Mouse (Mus musculus) neural tube, embryonic 15.5 days (tissue): ENCODE results near the gene Klk1b22. TPM values are rescaled to one million over a fixed set of nuclear protein-coding genes. Genes with fewer than 3 reads are reported as not detected.
"Not testable (repeated sequence)": the region's sequence is repeated elsewhere in the genome, so short reads cannot be mapped to it uniquely, and the experiment has no call there.

ENCODE experiments used
- ATAC-seq: fragments of 200-750 bp; cut with Nextera tagmentation; 2 replicates; pipeline ENCODE4 v1.8.0; 2017; ENCODE audit warnings: mild to moderate bottlenecking, moderate TSS enrichment, moderate library complexity; ENCODE audit not compliant: low FRiP score
- H3K27ac ChIP-seq: fragments of 300-500 bp; sonication (generic); replicated peaks from 2 replicates; pipeline ENCODE4 v1.5.1; 2015; ENCODE audit warnings: mild to moderate bottlenecking, inconsistent platforms
- H3K27me3 ChIP-seq: fragments of 300-500 bp; sonication (generic); replicated peaks from 2 replicates; pipeline ENCODE4 v1.6.1; 2015; ENCODE audit warnings: inconsistent platforms
- H3K36me3 ChIP-seq: fragments of 300-500 bp; sonication (generic); 2 replicates; pipeline ENCODE4 v1.6.1; 2015; ENCODE audit warnings: inconsistent platforms
- H3K4me1 ChIP-seq: fragments of 300-500 bp; sonication (generic); 2 replicates; pipeline ENCODE4 v1.6.1; 2015; ENCODE audit warnings: inconsistent platforms
- H3K4me2 ChIP-seq: fragments of 300-500 bp; sonication (generic); 2 replicates; pipeline ENCODE4 v1.6.1; 2015; ENCODE audit warnings: inconsistent platforms, mild to moderate bottlenecking, moderate library complexity
- H3K4me3 ChIP-seq: fragments of 300-500 bp; sonication (generic); replicated peaks from 2 replicates; pipeline ENCODE4 v1.5.1; 2015; ENCODE audit warnings: mild to moderate bottlenecking, inconsistent platforms
- H3K9ac ChIP-seq: fragments of 300-500 bp; sonication (generic); replicated peaks from 2 replicates; pipeline ENCODE4 v1.6.1; 2015; ENCODE audit warnings: mild to moderate bottlenecking, inconsistent platforms
- H3K9me3 ChIP-seq: fragments of 300-500 bp; sonication (generic); replicated peaks from 2 replicates; pipeline ENCODE4 v1.6.1; 2016; ENCODE audit warnings: inconsistent platforms
- WGBS: fragments of 180-500 bp; shearing (Covaris S2); methylation state at CpG from one replicate; pipeline ENCODE4 v1.1.7; 2015; ENCODE audit warnings: mixed read lengths; 5-methylcytosine and 5-hydroxymethylcytosine counted together
- polyA plus RNA-seq: library from polyadenylated mRNA; unstranded; fragments of >200 nt; fragmentation: Nextera tagmentation; extraction: Ambion mirVana; gene quantifications from 2 replicates; pipeline ENCODE4 v1.2.1, GENCODE M21; 2015

The Klk1b22 gene
- not detected in 2 replicates for polyA plus RNA-seq

- Histone ChIP-seq H3K4me3 (no peak within 1 kb of the TSS), H3K9ac (no peak within 1 kb of the TSS), H3K4me2 (no peak within 1 kb of the TSS), H3K36me3 (no peaks in the 10 kb centered on the region), H3K4me1 (no peaks in the 10 kb centered on the region), H3K27me3 (no peaks in the 10 kb centered on the region), H3K27ac (no peak within 1 kb of the TSS), H3K9me3 (no peaks in the 10 kb centered on the region)
- WGBS = 78% methylated on average over 4 of the region's 4 CpGs
- ATAC-seq = no peak
Observed at GRCm38 (mm10) chr7:44112373-44112772, at the start of gene Klk1b22. Gene Klk1b22 (plus strand): TSS chr7:44112673.

DNA sequence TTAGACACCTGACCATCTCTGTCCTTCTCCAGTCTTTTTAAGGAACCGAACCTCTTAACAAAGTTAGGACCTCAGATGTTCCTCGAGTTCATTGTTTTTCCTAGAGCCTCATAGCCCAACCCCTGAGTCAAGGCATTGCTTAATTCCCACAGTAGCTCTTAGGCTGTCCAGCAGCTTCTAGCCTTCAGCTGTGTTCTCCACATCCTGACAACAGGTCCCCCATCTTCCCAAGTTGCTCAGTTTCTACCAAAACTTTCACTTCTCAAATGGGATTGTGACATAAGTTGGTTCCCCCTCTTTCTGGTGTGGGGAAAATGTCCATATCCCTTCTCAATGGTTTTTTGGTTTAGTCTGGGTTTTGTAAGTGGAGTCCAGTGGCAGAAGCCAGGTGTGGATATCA is 40.4 kb upstream of the Klk1b22 start:
- H3K4me3 ChIP-seq = no peak overlapping the region
- H3K9me3 ChIP-seq = no peaks in the 10 kb centered on the region
- no peak overlapping the region for H3K27ac ChIP-seq
- no peak overlapping the region for H3K9ac ChIP-seq
- H3K36me3 ChIP-seq = no peaks in the 10 kb centered on the region
- no peak overlapping the region for H3K4me2 ChIP-seq
- H3K4me1 ChIP-seq = no peaks in the 10 kb centered on the region
- no peaks in the 10 kb centered on the region for H3K27me3 ChIP-seq
- ATAC-seq = no peak
- WGBS = 82% methylated on average over 2 of the region's 2 CpGs

GRCm38 (mm10) chr7:44077703-44078102 is 34.8 kb upstream of the Klk1b22 start:
- H3K27me3 ChIP-seq = no peaks in the 10 kb centered on the region
- no peaks in the 10 kb centered on the region for H3K4me1 ChIP-seq
- H3K27ac ChIP-seq = no peak overlapping the region
- no peak for ATAC-seq
- no peak overlapping the region for H3K9ac ChIP-seq
- H3K4me3 ChIP-seq = no peak overlapping the region
- WGBS = 100% methylated on average over 1 of the region's 1 CpGs
- no peaks in the 10 kb centered on the region; the same call in 1 of the 2 replicates for H3K9me3 ChIP-seq
- H3K4me2 ChIP-seq = no peak overlapping the region
- no peaks in the 10 kb centered on the region for H3K36me3 ChIP-seq

GRCm38 (mm10) chr7:44096111-44096510 is 16.4 kb upstream of the Klk1b22 start:
- ATAC-seq = no peak
- 86% methylated on average over 1 of the region's 1 CpGs for WGBS
- H3K4me1 ChIP-seq = no peaks in the 10 kb centered on the region

DNA sequence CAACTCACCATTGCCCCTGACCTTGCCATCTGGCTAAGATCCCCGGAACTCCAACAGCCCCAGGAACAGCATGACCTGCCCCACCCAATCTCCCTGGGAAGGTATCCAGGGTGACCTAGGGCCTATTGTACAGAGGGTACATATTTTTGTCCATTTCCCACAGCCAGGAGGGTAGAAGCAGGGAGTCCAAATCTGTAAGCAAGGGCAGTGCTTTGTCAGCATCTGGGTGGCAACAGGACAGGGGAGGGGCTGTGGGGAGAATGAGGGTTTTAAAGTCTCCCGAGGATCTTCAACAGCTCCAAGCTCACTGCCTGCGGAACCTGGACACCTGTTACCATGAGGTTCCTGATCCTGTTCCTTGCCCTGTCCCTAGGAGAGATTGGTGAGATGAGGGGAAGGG is 10.4 kb upstream of the Klk1b22 start, which contains the start of gene Klk1b21:
Gene Klk1b21 (plus strand): TSS at position 301 of the 400 bp plus-strand sequence.
- H3K9me3 ChIP-seq, H3K4me3 ChIP-seq, H3K9ac ChIP-seq, H3K27me3 ChIP-seq, H3K36me3 ChIP-seq, ATAC-seq, H3K4me1 ChIP-seq, H3K27ac ChIP-seq, H3K4me2 ChIP-seq: not testable (repeated sequence)
- WGBS = 74% methylated on average over 3 of the region's 3 CpGs

More at GRCm38 (mm10) chr7:44096111-44096510, 16.4 kb upstream of the Klk1b22 start:
- no peaks in the 10 kb centered on the region for H3K27me3 ChIP-seq
- no peak overlapping the region for H3K4me3 ChIP-seq
- no peak overlapping the region for H3K27ac ChIP-seq
- no peaks in the 10 kb centered on the region for H3K9me3 ChIP-seq
- H3K9ac ChIP-seq = no peak overlapping the region
- no peak overlapping the region for H3K4me2 ChIP-seq
- H3K36me3 ChIP-seq = no peaks in the 10 kb centered on the region

DNA sequence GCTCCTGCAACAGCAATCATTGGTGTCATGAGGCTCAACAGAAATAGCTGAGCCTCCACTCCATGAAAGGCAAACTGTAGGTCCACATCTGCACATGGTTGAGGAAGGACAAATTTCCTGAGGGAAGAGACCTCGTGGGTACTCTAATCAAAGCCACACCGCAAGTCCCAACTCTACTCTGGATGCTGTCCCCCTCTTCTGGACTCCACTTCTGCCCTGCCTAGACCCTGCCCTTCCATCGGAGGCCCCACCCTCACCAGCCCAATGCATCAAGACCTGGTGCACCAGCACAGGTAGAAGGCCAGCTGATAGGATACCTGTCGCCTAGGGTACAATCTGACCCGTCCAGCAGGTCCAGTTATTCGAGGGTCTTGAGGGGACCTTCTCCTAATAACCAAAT is 11.0 kb downstream of the Klk1b22 start:
- ATAC-seq = no peak
- no peaks in the 10 kb centered on the region for H3K27me3 ChIP-seq
- H3K4me1 ChIP-seq = no peaks in the 10 kb centered on the region
- H3K4me2 ChIP-seq = no peak overlapping the region
- no peak overlapping the region for H3K27ac ChIP-seq
- H3K9me3 ChIP-seq = no peaks in the 10 kb centered on the region
- no peaks in the 10 kb centered on the region for H3K36me3 ChIP-seq
- 98% methylated on average over 6 of the region's 6 CpGs for WGBS
- H3K9ac ChIP-seq = no peak overlapping the region
- no peak overlapping the region for H3K4me3 ChIP-seq

GRCm38 (mm10) chr7:44136467-44136866 is 24.0 kb downstream of the Klk1b22 start, which contains the start of gene Klk1b16:
Gene Klk1b16 (plus strand): TSS chr7:44136767.
- no peak within 1 kb of the TSS for H3K4me2 ChIP-seq
- no peak within 1 kb of the TSS for H3K4me3 ChIP-seq
- ATAC-seq = no peak
- WGBS = 97% methylated on average over 3 of the region's 3 CpGs
- H3K9me3 ChIP-seq = no peaks in the 10 kb centered on the region
- H3K4me1 ChIP-seq = no peaks in the 10 kb centered on the region
- H3K27ac ChIP-seq = no peak within 1 kb of the TSS
- no peaks in the 10 kb centered on the region for H3K36me3 ChIP-seq
- H3K9ac ChIP-seq = no peak within 1 kb of the TSS
- H3K27me3 ChIP-seq = no peaks in the 10 kb centered on the region

Other genes starting within 250 kb of the Klk1b22 start
- 0.28 TPM in 1 of 2 replicates, not detected in the other for gene Klk4, start 231.5 kb upstream of the Klk1b22 start, polyA plus RNA-seq
- not detected in 2 replicates for gene Klk15, start 178.9 kb upstream of the Klk1b22 start, polyA plus RNA-seq
- not detected in 2 replicates for gene Klk1b8, start 162.0 kb upstream of the Klk1b22 start, polyA plus RNA-seq
- gene Klk1b1, start 145.9 kb upstream of the Klk1b22 start, polyA plus RNA-seq = not detected in 2 replicates
- gene Klk1b9, start 136.6 kb upstream of the Klk1b22 start, polyA plus RNA-seq = not detected in 2 replicates
- gene Klk1b11, start 116.8 kb upstream of the Klk1b22 start, polyA plus RNA-seq = not detected in 2 replicates
- gene Klk1b26, start 100.5 kb upstream of the Klk1b22 start, polyA plus RNA-seq = not detected in 2 replicates
- not detected in 2 replicates for gene Klk1b27, start 60.4 kb upstream of the Klk1b22 start, polyA plus RNA-seq
- not detected in 2 replicates for gene Klk1b21, start 10.3 kb upstream of the Klk1b22 start, polyA plus RNA-seq
- not detected in 2 replicates for gene Klk1b16, start 24.1 kb downstream of the Klk1b22 start, polyA plus RNA-seq
- not detected in 2 replicates for gene Klk1b24, start 75.6 kb downstream of the Klk1b22 start, polyA plus RNA-seq
- gene Klk1b3, start 85.5 kb downstream of the Klk1b22 start, polyA plus RNA-seq = not detected in 2 replicates
- gene Klk1b4, start 94.8 kb downstream of the Klk1b22 start, polyA plus RNA-seq = not detected in 2 replicates
- gene Klk1b5, start 103.3 kb downstream of the Klk1b22 start, polyA plus RNA-seq = not detected in 2 replicates
- 0.51 TPM in 1 of 2 replicates, not detected in the other for gene Klk1, start 112.7 kb downstream of the Klk1b22 start, polyA plus RNA-seq
- gene Gm36864, start 123.5 kb downstream of the Klk1b22 start, polyA plus RNA-seq = not detected in 2 replicates
- gene 1700028J19Rik, start 134.0 kb downstream of the Klk1b22 start, polyA plus RNA-seq = 1.3 and 1.5 TPM in 2 replicates
- gene 2410002F23Rik, start 134.0 kb downstream of the Klk1b22 start, polyA plus RNA-seq = 198 and 218 TPM in 2 replicates
- 0.11 and 0.15 TPM in 2 replicates for gene Acp4, start 144.7 kb downstream of the Klk1b22 start, polyA plus RNA-seq
- not detected in 2 replicates for gene Gm15517, start 148.8 kb downstream of the Klk1b22 start, polyA plus RNA-seq
- 4.8 and 5.5 TPM in 2 replicates for gene Clec11a, start 194.2 kb downstream of the Klk1b22 start, polyA plus RNA-seq
- 38.1 and 47.6 TPM in 2 replicates for gene Shank1, start 197.6 kb downstream of the Klk1b22 start, polyA plus RNA-seq